Mouse (Mus musculus) CH12.LX (cell line): Measurements from ENCODE around the gene Slc9a3r2.

ENCODE experiments used
- CTCF ChIP-seq, 2 experiments: IDR thresholded peaks in 1 of 2; conservative IDR thresholded peaks in 1 of 2; 2 replicates each; pipeline ENCODE4 v1.5.1; 2011 to 2012; ENCODE audit warnings: low read depth in 2 of 2, low read length in 2 of 2, improper control_type of control experiment in 1 of 2, inconsistent platforms in 1 of 2, mild to moderate bottlenecking in 1 of 2, moderate library complexity in 1 of 2
- EP300 ChIP-seq: IDR thresholded peaks from 2 replicates; pipeline ENCODE4 v1.6.1; 2011; ENCODE audit warnings: low read length, improper control_type of control experiment
- ETS1 ChIP-seq: conservative IDR thresholded peaks from 2 replicates; pipeline ENCODE4 v1.6.1; 2012; ENCODE audit warnings: low read depth, mild to moderate bottlenecking, inconsistent platforms, low read length, improper control_type of control experiment, moderate library complexity
- JUND ChIP-seq: conservative IDR thresholded peaks from 2 replicates; pipeline ENCODE4 v1.6.1; 2011; ENCODE audit warnings: low read depth, low read length, improper control_type of control experiment
- MAFK ChIP-seq: IDR thresholded peaks from 2 replicates; pipeline ENCODE4 v1.6.1; 2011; ENCODE audit warnings: low read length, improper control_type of control experiment; ENCODE audit not compliant: insufficient replicate concordance
- MAX ChIP-seq: IDR thresholded peaks from 2 replicates; pipeline ENCODE4 v1.6.1; 2011; ENCODE audit warnings: low read length, improper control_type of control experiment
- POLR2A ChIP-seq: IDR thresholded peaks from 2 replicates; pipeline ENCODE4 v1.6.1; 2011; ENCODE audit warnings: low read depth, mild to moderate bottlenecking, improper control_type of control experiment, low read length
- RCOR1 ChIP-seq: conservative IDR thresholded peaks from 2 replicates; pipeline ENCODE4 v1.6.1; 2012; ENCODE audit warnings: low read depth, mild to moderate bottlenecking, inconsistent platforms, low read length, improper control_type of control experiment
- TBP ChIP-seq: conservative IDR thresholded peaks from 2 replicates; pipeline ENCODE4 v1.6.1; 2011; ENCODE audit warnings: low read depth, low read length, improper control_type of control experiment
- ZC3H11A ChIP-seq: IDR thresholded peaks from 2 replicates; pipeline ENCODE4 v1.6.1; 2012; ENCODE audit warnings: low read depth, mild to moderate bottlenecking, inconsistent platforms, low read length, improper control_type of control experiment

- TF ChIP-seq POLR2A (no peak), ETS1 (no peak), RCOR1 (no peak), TBP (no peak), MAX (no peak), ZC3H11A (no peak), MAFK (no peak), EP300 (no peak), CTCF (conservative IDR thresholded peaks at IDR 0.05 in 1 of 2, IDR thresholded peaks at IDR 0.05 in 1 of 2; ENCODE audit: low read depth in 2 of 2, low read length in 2 of 2) (no peak), JUND (no peak)
Measured at GRCm38 (mm10) chr17:24630072-24630471, 20.1 kb downstream of the Slc9a3r2 start.
